Mouse (Mus musculus) hindbrain, embryonic 13.5 days (tissue): ENCODE data around the gene Itgae. TPM values are rescaled to one million over a fixed set of nuclear protein-coding genes. Genes with fewer than 3 reads are reported as not detected.

Source experiments
- ATAC-seq: fragments of 200-750 bp; cut with Nextera tagmentation; 2 replicates; pipeline ENCODE4 v1.8.0; 2017; ENCODE audit warnings: moderate TSS enrichment; ENCODE audit not compliant: low FRiP score
- H3K27ac ChIP-seq: fragments of 300-500 bp; sonication (generic); 2 replicates; pipeline ENCODE4 v1.5.1; 2015; ENCODE audit warnings: inconsistent platforms, mild to moderate bottlenecking, moderate library complexity
- H3K27me3 ChIP-seq: fragments of 300-500 bp; sonication (generic); 2 replicates; pipeline ENCODE4 v1.6.1; 2015; ENCODE audit warnings: mild to moderate bottlenecking, inconsistent platforms
- H3K36me3 ChIP-seq: fragments of 300-500 bp; sonication (generic); 2 replicates; pipeline ENCODE4 v1.6.1; 2015; ENCODE audit warnings: mild to moderate bottlenecking, inconsistent platforms
- H3K4me1 ChIP-seq: fragments of 300-500 bp; sonication (generic); replicated peaks from 2 replicates; pipeline ENCODE4 v1.6.1; 2015; ENCODE audit warnings: inconsistent platforms
- H3K4me2 ChIP-seq: fragments of 300-500 bp; sonication (generic); 2 replicates; pipeline ENCODE4 v1.6.1; 2015; ENCODE audit warnings: inconsistent platforms, mild to moderate bottlenecking, moderate library complexity
- H3K4me3 ChIP-seq: fragments of 300-500 bp; sonication (generic); 2 replicates; pipeline ENCODE4 v1.5.1; 2015; ENCODE audit warnings: mild to moderate bottlenecking, inconsistent platforms
- H3K9ac ChIP-seq: fragments of 300-500 bp; sonication (generic); 2 replicates; pipeline ENCODE4 v1.6.1; 2015; ENCODE audit warnings: mild to moderate bottlenecking, inconsistent platforms
- H3K9me3 ChIP-seq: fragments of 300-500 bp; sonication (generic); 2 replicates; pipeline ENCODE4 v1.6.1; 2016; ENCODE audit warnings: inconsistent platforms
- WGBS: fragments of 180-500 bp; shearing (Covaris S2); methylation state at CpG from one replicate; pipeline ENCODE4 v1.1.7; 2015; 5-methylcytosine and 5-hydroxymethylcytosine counted together
- polyA plus RNA-seq: library from polyadenylated mRNA; unstranded; fragments of >200 nt; fragmentation: Nextera tagmentation; extraction: Ambion mirVana; gene quantifications from 2 replicates; pipeline ENCODE4 v1.2.1, GENCODE M21; 2015

The Itgae gene
- polyA plus RNA-seq, 1 experiment from 2014 or later, result 0.27 TPM

GRCm38 (mm10) chr11:73076733-73077132 lies 13.7 kb upstream of the Itgae start:
- Histone ChIP-seq H3K27me3 (no peaks in the 10 kb centered on the region), H3K4me3 (no peak overlapping the region), H3K27ac (no peak overlapping the region), H3K4me2 (no peak overlapping the region), H3K9ac (no peak overlapping the region), H3K9me3 (no peaks in the 10 kb centered on the region), H3K36me3 (peaks cover 90% of the 10 kb centered on the region), H3K4me1 (no peaks in the 10 kb centered on the region)
- no peak for ATAC-seq
- WGBS, result 90% methylated on average over 4 of the region's 4 CpGs

GRCm38 (mm10) chr11:73077211-73077720 lies 13.1 kb upstream of the Itgae start:
- Histone ChIP-seq H3K4me2 (no peak overlapping the region), H3K36me3 (peaks cover 95% of the 10 kb centered on the region), H3K4me3 (no peak overlapping the region), H3K9me3 (no peaks in the 10 kb centered on the region), H3K9ac (no peak overlapping the region), H3K27ac (no peak overlapping the region), H3K27me3 (no peaks in the 10 kb centered on the region), H3K4me1 (no peaks in the 10 kb centered on the region)
- 94% methylated on average over 6 of the region's 6 CpGs for WGBS
- no peak for ATAC-seq

GRCm38 (mm10) chr11:73078615-73079014 lies 11.8 kb upstream of the Itgae start:
- Histone ChIP-seq H3K9me3 (no peaks in the 10 kb centered on the region), H3K27ac (no peak overlapping the region), H3K4me2 (no peak overlapping the region), H3K9ac (no peak overlapping the region), H3K4me1 (no peaks in the 10 kb centered on the region), H3K4me3 (no peak overlapping the region), H3K36me3 (peaks cover 89% of the 10 kb centered on the region), H3K27me3 (no peaks in the 10 kb centered on the region)
- ATAC-seq, result no peak
- 95% methylated on average over 8 of the region's 8 CpGs for WGBS

- Histone ChIP-seq H3K9me3 (no peaks in the 10 kb centered on the region), H3K4me2 (no peak overlapping the region), H3K4me1 (0 out of 2 replicates have a peak, but pooled peaks cover 4% of the 10 kb centered on the region), H3K27me3 (no peaks in the 10 kb centered on the region), H3K9ac (no peak overlapping the region), H3K4me3 (no peak overlapping the region), H3K36me3 (peaks cover 86% of the 10 kb centered on the region), H3K27ac (no peak overlapping the region)
- no peak for ATAC-seq
- WGBS, result 93% methylated on average over 3 of the region's 3 CpGs
Measured at GRCm38 (mm10) chr11:73080306-73080705, 10.1 kb upstream of the Itgae start.

GRCm38 (mm10) chr11:73084303-73084702 lies 6.1 kb upstream of the Itgae start:
- H3K36me3 ChIP-seq, result peaks cover 62% of the 10 kb centered on the region
- peak overlapping the region; percentile 42; the same call in 1 of the 2 replicates for H3K27ac ChIP-seq
- no peaks in the 10 kb centered on the region for H3K9me3 ChIP-seq
- H3K9ac ChIP-seq, result no peak overlapping the region
- H3K27me3 ChIP-seq, result no peaks in the 10 kb centered on the region
- 0 out of 2 replicates have a peak, but pooled peaks cover 4% of the 10 kb centered on the region for H3K4me1 ChIP-seq
- H3K4me2 ChIP-seq, result no peak overlapping the region
- H3K4me3 ChIP-seq, result no peak overlapping the region
- 84% methylated on average over 6 of the region's 6 CpGs for WGBS
- no peak for ATAC-seq

GRCm38 (mm10) chr11:73084804-73085231 lies 5.6 kb upstream of the Itgae start:
- Histone ChIP-seq H3K4me3 (no peak overlapping the region), H3K27me3 (no peaks in the 10 kb centered on the region), H3K36me3 (peaks cover 57% of the 10 kb centered on the region), H3K4me1 (0 out of 2 replicates have a peak, but pooled peaks cover 4% of the 10 kb centered on the region), H3K9ac (no peak overlapping the region), H3K27ac (peak overlapping the region; percentile 42; the same call in 1 of the 2 replicates), H3K9me3 (no peaks in the 10 kb centered on the region), H3K4me2 (no peak overlapping the region)
- ATAC-seq, result no peak
- WGBS, result 70% methylated on average over 10 of the region's 10 CpGs

- H3K27me3 ChIP-seq, result no peaks in the 10 kb centered on the region
- H3K9ac ChIP-seq, result no peak overlapping the region
- peak overlapping the region; percentile 15; the same call in 1 of the 2 replicates for H3K27ac ChIP-seq
- H3K9me3 ChIP-seq, result no peaks in the 10 kb centered on the region
- WGBS, result 84% methylated on average over 7 of the region's 7 CpGs
- no peak overlapping the region for H3K4me3 ChIP-seq
- 0 out of 2 replicates have a peak, but pooled peaks cover 4% of the 10 kb centered on the region for H3K4me1 ChIP-seq
- H3K4me2 ChIP-seq, result no peak overlapping the region
- peaks cover 53% of the 10 kb centered on the region for H3K36me3 ChIP-seq
- ATAC-seq, result no peak
Measured at GRCm38 (mm10) chr11:73085391-73085790, 5.0 kb upstream of the Itgae start.

GRCm38 (mm10) chr11:73087700-73088480 lies 2.5 kb upstream of the Itgae start:
- 70% methylated on average over 6 of the region's 6 CpGs for WGBS
- Histone ChIP-seq H3K4me2 (no peak overlapping the region), H3K4me3 (no peak overlapping the region)

GRCm38 (mm10) chr11:73090826-73091225 lies 443 bp downstream of the Itgae start:
- peaks cover 11% of the 10 kb centered on the region for H3K36me3 ChIP-seq
- H3K27ac ChIP-seq, result no peak overlapping the region
- H3K9ac ChIP-seq, result no peak overlapping the region
- no peaks in the 10 kb centered on the region for H3K9me3 ChIP-seq
- ATAC-seq, result no peak
- 96% methylated on average over 2 of the region's 2 CpGs for WGBS
- no peak overlapping the region for H3K4me3 ChIP-seq
- H3K4me2 ChIP-seq, result no peak overlapping the region
- no peaks in the 10 kb centered on the region for H3K4me1 ChIP-seq
- no peaks in the 10 kb centered on the region for H3K27me3 ChIP-seq

More at GRCm38 (mm10) chr11:73087700-73088480, 2.5 kb upstream of the Itgae start:
- Histone ChIP-seq H3K27ac (no peak overlapping the region), H3K4me1 (0 out of 2 replicates have a peak, but pooled peaks cover 4% of the 10 kb centered on the region), H3K36me3 (peaks cover 29% of the 10 kb centered on the region), H3K9me3 (no peaks in the 10 kb centered on the region), H3K27me3 (no peaks in the 10 kb centered on the region), H3K9ac (no peak overlapping the region)
- no peak for ATAC-seq

GRCm38 (mm10) chr11:73092057-73092456 lies 1.7 kb downstream of the Itgae start:
- Histone ChIP-seq H3K27me3 (no peaks in the 10 kb centered on the region), H3K9ac (no peak overlapping the region), H3K4me3 (no peak overlapping the region), H3K9me3 (no peaks in the 10 kb centered on the region), H3K36me3 (no peaks in the 10 kb centered on the region; the same call in 1 of the 2 replicates), H3K4me1 (no peaks in the 10 kb centered on the region), H3K4me2 (no peak overlapping the region), H3K27ac (no peak overlapping the region)
- WGBS, result 78% methylated on average over 4 of the region's 4 CpGs
- no peak for ATAC-seq

- H3K36me3 ChIP-seq, result no peaks in the 10 kb centered on the region
- WGBS, result 84% methylated on average over 7 of the region's 7 CpGs
- no peak overlapping the region for H3K4me2 ChIP-seq
- H3K9ac ChIP-seq, result no peak overlapping the region
- H3K27me3 ChIP-seq, result no peaks in the 10 kb centered on the region
- H3K9me3 ChIP-seq, result no peaks in the 10 kb centered on the region
- no peak overlapping the region for H3K4me3 ChIP-seq
- no peak overlapping the region for H3K27ac ChIP-seq
- ATAC-seq, result no peak
- no peaks in the 10 kb centered on the region for H3K4me1 ChIP-seq
Measured at GRCm38 (mm10) chr11:73092877-73093276, 2.5 kb downstream of the Itgae start.

GRCm38 (mm10) chr11:73094231-73094995 lies 4.0 kb downstream of the Itgae start:
- WGBS, result 81% methylated on average over 11 of the region's 11 CpGs
- H3K9me3 ChIP-seq, result no peaks in the 10 kb centered on the region
- no peaks in the 10 kb centered on the region for H3K36me3 ChIP-seq
- no peak overlapping the region for H3K4me3 ChIP-seq
- no peaks in the 10 kb centered on the region for H3K27me3 ChIP-seq
- no peak overlapping the region for H3K4me2 ChIP-seq
- no peaks in the 10 kb centered on the region for H3K4me1 ChIP-seq
- H3K27ac ChIP-seq, result no peak overlapping the region
- no peak for ATAC-seq
- no peak overlapping the region for H3K9ac ChIP-seq
